10 mouse cellular contexts compared by ENCODE assay signal in genomic region chr2:155774261-155774926, GRCm38 (mm10). TPM values are rescaled to one million over a fixed set of nuclear protein-coding genes. Genes with fewer than 3 reads are reported as not detected.
DNase-seq lines count a peak whose midpoint lies in the region; ATAC-seq and TF ChIP-seq lines count a peak whose summit lies in the region.
"Had no signal": no experiment of that assay in that cellular context is flagged by ENCODE, and none has a peak within 500 bp of the region (broad histone marks: within the 10 kb centered on the region; RNA-seq: fewer than 3 reads in every experiment).

No protein-coding gene starts in this region.

- intact Hi-C loops in gastrocnemius, adult 2 months (cut with DNase I): no loop called here

- peak overlapping the region in 1 of 2 experiments; percentile 34; a peak in 1 of 4 replicates for H3K4me3 ChIP-seq in heart, embryonic 14.5 days (ENCODE audit: control insufficient read depth in 1 of 2, insufficient read depth in 1 of 2, low read depth in 1 of 2, low read length in 2 of 2)
- peak overlapping the region; percentile 83 for H3K4me3 ChIP-seq in hindbrain, embryonic 13.5 days
- H3K4me3 ChIP-seq in midbrain, embryonic 16.5 days (ENCODE audit: low read depth, low read length): peak overlapping the region; percentile 98
- H3K4me3 ChIP-seq in gastrocnemius, adult 2 months: no peak overlapping the region

- H3K9ac ChIP-seq in heart, embryonic 14.5 days (ENCODE audit: low read length): no peak overlapping the region
- H3K9ac ChIP-seq in hindbrain, embryonic 13.5 days: peak overlapping the region; percentile 76
- H3K9ac ChIP-seq in midbrain, embryonic 16.5 days (ENCODE audit: low read depth, low read length): peak overlapping the region; percentile 99

- no peak for DNase-seq in heart, adult 9 months (ENCODE audit: low spot score in 2 of 2)
- peak; percentile 66 for DNase-seq in cerebellum, adult 9-11 months
- no peak for DNase-seq in gastrocnemius, adult 18-20 months (ENCODE audit: low spot score)
- DNase-seq in gastrocnemius, adult 2 months: no peak
- no peak for DNase-seq in embryo, embryonic 9.5 days (ENCODE audit: extremely low spot score)
- DNase-seq: layer of hippocampus, adult 9-11 months had no signal

- no peak for ATAC-seq in heart, embryonic 14.5 days (ENCODE audit: insufficient number of reproducible peaks, insufficient read depth, low FRiP score, low read depth)
- ATAC-seq in hindbrain, embryonic 13.5 days (ENCODE audit: low FRiP score): no peak
- ATAC-seq in midbrain, embryonic 16.5 days: 0 out of 2 replicates have a peak, but pooled peaks have one; percentile 2
- ATAC-seq: CD4-positive, CD25-positive, alpha-beta regulatory T cell, adult 4 months had no signal

- H3K4me1 ChIP-seq in heart, embryonic 14.5 days (ENCODE audit: control insufficient read depth in 2 of 2, insufficient read depth in 2 of 2, low read length in 2 of 2): no peaks in the 10 kb centered on the region; a peak in 1 of 4 replicates
- H3K4me1 ChIP-seq in hindbrain, embryonic 13.5 days (replicated peaks): peaks cover 44% of the 10 kb centered on the region
- peaks cover 32% of the 10 kb centered on the region for H3K4me1 ChIP-seq in midbrain, embryonic 16.5 days (ENCODE audit: control insufficient read depth, insufficient read depth, low read length)

- no peaks in the 10 kb centered on the region for H3K9me3 ChIP-seq in heart, embryonic 14.5 days (ENCODE audit: control insufficient read depth, low read length)
- no peaks in the 10 kb centered on the region for H3K9me3 ChIP-seq in hindbrain, embryonic 13.5 days
- no peaks in the 10 kb centered on the region for H3K9me3 ChIP-seq in midbrain, embryonic 16.5 days (replicated peaks; ENCODE audit: control insufficient read depth, low read length, poor library complexity, severe bottlenecking)

- H3K36me3 ChIP-seq in heart, embryonic 14.5 days (ENCODE audit: control insufficient read depth, insufficient read depth, low read length): no peaks in the 10 kb centered on the region
- no peaks in the 10 kb centered on the region for H3K36me3 ChIP-seq in hindbrain, embryonic 13.5 days
- no peaks in the 10 kb centered on the region for H3K36me3 ChIP-seq in midbrain, embryonic 16.5 days (ENCODE audit: control insufficient read depth, insufficient read depth, low read length)

- TF ChIP-seq CTCF in gastrocnemius, adult 2 months (IDR thresholded peaks at IDR 0.05): no peak

- peak overlapping the region; percentile 90 for H3K4me2 ChIP-seq in heart, embryonic 14.5 days (ENCODE audit: low read length)
- peak overlapping the region; percentile 72 for H3K4me2 ChIP-seq in hindbrain, embryonic 13.5 days
- peak overlapping the region; percentile 76 for H3K4me2 ChIP-seq in midbrain, embryonic 16.5 days (ENCODE audit: low read length)

- peaks cover 64% of the 10 kb centered on the region for H3K27me3 ChIP-seq in heart, embryonic 14.5 days (ENCODE audit: control insufficient read depth, insufficient read depth, low read length)
- peaks cover 28% of the 10 kb centered on the region for H3K27me3 ChIP-seq in hindbrain, embryonic 13.5 days
- peaks cover 9% of the 10 kb centered on the region for H3K27me3 ChIP-seq in midbrain, embryonic 16.5 days (ENCODE audit: control insufficient read depth, insufficient read depth, low read depth, low read length)

- 49% methylated on average over 11 of the region's 11 CpGs for WGBS in heart, embryonic 14.5 days
- 61% methylated on average over 11 of the region's 11 CpGs for WGBS in hindbrain, embryonic 13.5 days
- WGBS in midbrain, embryonic 16.5 days: 60% methylated on average over 11 of the region's 11 CpGs

- H3K27ac ChIP-seq in heart, embryonic 14.5 days (replicated peaks in 1 of 2; ENCODE audit: control insufficient read depth in 1 of 2, insufficient read depth in 1 of 2, low read depth in 2 of 2, low read length in 2 of 2): no peak overlapping the region
- no peak overlapping the region; the same call in 1 of the 2 replicates for H3K27ac ChIP-seq in hindbrain, embryonic 13.5 days
- no peak overlapping the region for H3K27ac ChIP-seq in midbrain, embryonic 16.5 days (ENCODE audit: low read length)
- H3K27ac ChIP-seq in gastrocnemius, adult 2 months: no peak overlapping the region

RNA-seq across cellular contexts. Expression of gene Mmp24, which starts 0.7 kb away (rescaled TPM):
- not detected in 2 replicates for polyA plus RNA-seq in heart, embryonic 14.5 days (2014; fragmentation: Nextera tagmentation; extraction: Ambion mirVana)
- 11.3 and 11.9 TPM in 2 replicates for polyA plus RNA-seq in hindbrain, embryonic 13.5 days (2015; fragmentation: Nextera tagmentation; extraction: Ambion mirVana)
- 16.4 and 16.7 TPM in 2 replicates for polyA plus RNA-seq in midbrain, embryonic 16.5 days (2015; fragmentation: Nextera tagmentation; extraction: Ambion mirVana)
- not detected for total RNA-seq in gastrocnemius, adult 18-20 months (2021)
- not detected for total RNA-seq in gastrocnemius, adult 2 months (2021)
- polyA plus RNA-seq: CD4-positive, CD25-positive, alpha-beta regulatory T cell, adult 4 months had no signal

RNA-seq across cellular contexts. Expression of gene Procr, which starts 23.5 kb away (rescaled TPM):
- polyA plus RNA-seq in heart, embryonic 14.5 days (2014; fragmentation: Nextera tagmentation; extraction: Ambion mirVana): 6.7 and 8.0 TPM in 2 replicates
- 2.8 and 4.1 TPM in 2 replicates for polyA plus RNA-seq in hindbrain, embryonic 13.5 days (2015; fragmentation: Nextera tagmentation; extraction: Ambion mirVana)
- 2.4 and 2.8 TPM in 2 replicates for polyA plus RNA-seq in midbrain, embryonic 16.5 days (2015; fragmentation: Nextera tagmentation; extraction: Ambion mirVana)
- 1 to 10 TPM; 6.8 to 7.9 TPM for total RNA-seq in gastrocnemius, adult 18-20 months (2021)
- 10 to 100 TPM in 1 of 2 experiments, 1 to 10 TPM in 1; 9.9 to 21.3 TPM for total RNA-seq in gastrocnemius, adult 2 months (2021)
- polyA plus RNA-seq: CD4-positive, CD25-positive, alpha-beta regulatory T cell, adult 4 months had no signal

RNA-seq across cellular contexts. Expression of gene Gm17581, which starts 38.7 kb away (rescaled TPM):
- not detected in 2 replicates for polyA plus RNA-seq in heart, embryonic 14.5 days (2014; fragmentation: Nextera tagmentation; extraction: Ambion mirVana)
- polyA plus RNA-seq in hindbrain, embryonic 13.5 days (2015; fragmentation: Nextera tagmentation; extraction: Ambion mirVana): not detected in 2 replicates
- polyA plus RNA-seq in midbrain, embryonic 16.5 days (2015; fragmentation: Nextera tagmentation; extraction: Ambion mirVana): not detected in 2 replicates
- not detected for total RNA-seq in gastrocnemius, adult 18-20 months (2021)
- total RNA-seq in gastrocnemius, adult 2 months (2021): not detected
- polyA plus RNA-seq: CD4-positive, CD25-positive, alpha-beta regulatory T cell, adult 4 months had no signal

RNA-seq across cellular contexts. Expression of gene BC029722, which starts 44.8 kb away (rescaled TPM):
- 9.3 and 10.3 TPM in 2 replicates for polyA plus RNA-seq in heart, embryonic 14.5 days (2014; fragmentation: Nextera tagmentation; extraction: Ambion mirVana)
- polyA plus RNA-seq in hindbrain, embryonic 13.5 days (2015; fragmentation: Nextera tagmentation; extraction: Ambion mirVana): 28.5 and 28.6 TPM in 2 replicates
- 38.9 and 44.0 TPM in 2 replicates for polyA plus RNA-seq in midbrain, embryonic 16.5 days (2015; fragmentation: Nextera tagmentation; extraction: Ambion mirVana)
- 10 to 100 TPM; 27.8 to 29.5 TPM for total RNA-seq in gastrocnemius, adult 18-20 months (2021)
- 10 to 100 TPM; 25.8 to 27.8 TPM for total RNA-seq in gastrocnemius, adult 2 months (2021)

RNA-seq across cellular contexts. Expression of gene Edem2, which starts 45.1 kb away (rescaled TPM):
- 25.4 and 28.7 TPM in 2 replicates for polyA plus RNA-seq in heart, embryonic 14.5 days (2014; fragmentation: Nextera tagmentation; extraction: Ambion mirVana)
- polyA plus RNA-seq in hindbrain, embryonic 13.5 days (2015; fragmentation: Nextera tagmentation; extraction: Ambion mirVana): 45.3 and 46.4 TPM in 2 replicates
- polyA plus RNA-seq in midbrain, embryonic 16.5 days (2015; fragmentation: Nextera tagmentation; extraction: Ambion mirVana): 46.3 and 49.6 TPM in 2 replicates
- total RNA-seq in gastrocnemius, adult 18-20 months (2021): 1 to 10 TPM; 4.3 to 4.9 TPM
- total RNA-seq in gastrocnemius, adult 2 months (2021): 1 to 10 TPM; 4.2 to 4.4 TPM

Comparison
In these comparisons a context has a peak if more than half of its experiments do, and no peak if none do; other contexts are left out.
1. RNA of gene Mmp24, which starts 0.7 kb away (polyA plus RNA-seq): 16.4 to 16.7 TPM in midbrain, embryonic 16.5 days and 11.3 to 11.9 TPM in hindbrain, embryonic 13.5 days; not detected in heart, embryonic 14.5 days; every median in the first group is over 10 times any median in the second.
2. Peak in every context shown above with its lines, with median percentiles within 50 percentile points of each other: H3K4me2 ChIP-seq.